9 mouse cellular contexts compared by ENCODE assay signal in the genomic region with DNA sequence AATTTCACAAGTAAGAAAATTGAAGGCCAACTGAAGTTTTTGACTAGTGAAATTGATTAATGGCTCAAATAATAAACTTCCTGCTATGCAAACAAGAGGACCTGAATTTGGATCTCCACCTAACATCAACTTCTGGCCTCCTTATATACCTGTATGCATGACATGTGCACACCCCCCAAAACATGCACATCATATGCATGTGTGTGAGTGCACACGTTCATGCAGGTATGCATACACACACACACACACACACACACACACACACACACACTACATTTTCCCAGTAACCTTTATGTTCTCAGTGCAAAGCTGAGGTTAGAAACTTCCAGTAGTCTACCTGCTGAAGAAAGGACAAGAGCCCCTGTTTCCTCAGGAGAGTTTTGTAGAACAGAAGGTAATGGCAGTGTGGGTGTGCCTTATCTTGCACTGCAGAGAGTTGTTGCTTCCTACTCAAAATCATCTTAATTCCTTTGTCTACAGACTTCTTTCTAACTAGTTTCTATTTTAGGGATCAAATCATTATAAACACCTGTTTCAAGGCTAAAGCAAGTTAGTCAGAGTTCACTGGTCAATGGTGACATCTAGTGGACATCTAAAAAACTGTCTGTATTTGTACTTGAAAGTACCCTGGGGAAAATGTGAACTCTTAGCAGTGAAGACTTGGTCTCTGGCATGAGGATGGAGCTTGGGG.
DNase-seq lines count a peak whose midpoint lies in the region; ATAC-seq and TF ChIP-seq lines count a peak whose summit lies in the region.
"Had no signal": no experiment of that assay in that cellular context is flagged by ENCODE, and none has a peak within 500 bp of the region (broad histone marks: within the 10 kb centered on the region; RNA-seq: fewer than 3 reads in every experiment).

No protein-coding gene starts in this region.

- ATAC-seq in kidney, postnatal 0 days (replicated peaks; ENCODE audit: low FRiP score, low read depth), result no peak
- 0 out of 2 replicates have a peak, but pooled peaks have one; percentile 35 for ATAC-seq in hindbrain, postnatal 0 days

- no peak overlapping the region for H3K4me2 ChIP-seq in kidney, postnatal 0 days (ENCODE audit: low read length)
- H3K4me2 ChIP-seq in hindbrain, postnatal 0 days (ENCODE audit: low read depth, low read length), result no peak overlapping the region
- H3K4me2 ChIP-seq: liver, embryonic 15.5 days had no signal

- peak; percentile 80 for DNase-seq in kidney, postnatal 0 days (ENCODE audit: low spot score)
- no peak for DNase-seq in kidney, postnatal 10 days
- peak; percentile 74 for DNase-seq in ES-CJ7 (ENCODE audit: low read depth, low spot score)
- peak; percentile 44 for DNase-seq in cerebellum, adult 8-10 months
- DNase-seq in hindbrain, postnatal 0 days (ENCODE audit: low spot score), result peak; percentile 91
- DNase-seq in retina, adult 2 months (ENCODE audit: low read depth, low spot score), result peak; percentile 18
- DNase-seq in adrenal gland, postnatal 10 days, result no peak
- no peak for DNase-seq in right cerebral cortex, postnatal 14 days

- H3K9ac ChIP-seq in kidney, postnatal 0 days (ENCODE audit: low read depth, low read length), result no peak overlapping the region
- no peak overlapping the region for H3K9ac ChIP-seq in hindbrain, postnatal 0 days (replicated peaks; ENCODE audit: low read length)
- H3K9ac ChIP-seq: liver, embryonic 15.5 days had no signal

- no peak overlapping the region for H3K27ac ChIP-seq in kidney, postnatal 0 days
- no peak overlapping the region for H3K27ac ChIP-seq in hindbrain, postnatal 0 days
- H3K27ac ChIP-seq: liver, embryonic 15.5 days had no signal

- no peaks in the 10 kb centered on the region for H3K36me3 ChIP-seq in kidney, postnatal 0 days (ENCODE audit: insufficient read depth, low read length)
- no peaks in the 10 kb centered on the region for H3K36me3 ChIP-seq in hindbrain, postnatal 0 days (ENCODE audit: insufficient read depth, low read length)
- H3K36me3 ChIP-seq: liver, embryonic 15.5 days had no signal

- no peaks in the 10 kb centered on the region for H3K9me3 ChIP-seq in kidney, postnatal 0 days (replicated peaks; ENCODE audit: low read length)
- no peaks in the 10 kb centered on the region for H3K9me3 ChIP-seq in hindbrain, postnatal 0 days (ENCODE audit: low read length)
- H3K9me3 ChIP-seq: liver, embryonic 15.5 days had no signal

- peak; percentile 77 for TF ChIP-seq CTCF in kidney, postnatal 0 days (IDR thresholded peaks at IDR 0.05; ENCODE audit: low read depth)
- peak; percentile 74 for TF ChIP-seq CTCF in hindbrain, postnatal 0 days (IDR thresholded peaks at IDR 0.05; ENCODE audit: low read depth)

- no peaks in the 10 kb centered on the region for H3K27me3 ChIP-seq in kidney, postnatal 0 days (ENCODE audit: insufficient read depth, low read length)
- H3K27me3 ChIP-seq in hindbrain, postnatal 0 days (ENCODE audit: insufficient read depth, low read length), result no peaks in the 10 kb centered on the region
- H3K27me3 ChIP-seq: liver, embryonic 15.5 days had no signal

- no peak overlapping the region for H3K4me3 ChIP-seq in kidney, postnatal 0 days (replicated peaks; ENCODE audit: low read depth, low read length)
- H3K4me3 ChIP-seq in hindbrain, postnatal 0 days (ENCODE audit: low read length), result no peak overlapping the region
- H3K4me3 ChIP-seq: liver, embryonic 15.5 days had no signal

- H3K4me1 ChIP-seq in kidney, postnatal 0 days (replicated peaks; ENCODE audit: insufficient read depth, low read length), result no peaks in the 10 kb centered on the region
- no peaks in the 10 kb centered on the region for H3K4me1 ChIP-seq in hindbrain, postnatal 0 days (ENCODE audit: insufficient read depth, low read length)
- H3K4me1 ChIP-seq: liver, embryonic 15.5 days had no signal

- 75% methylated on average over 1 of the region's 1 CpGs for WGBS in kidney, postnatal 0 days
- WGBS in hindbrain, postnatal 0 days, result 92% methylated on average over 1 of the region's 1 CpGs

Comparison
In these comparisons a context has a peak if more than half of its experiments do, and no peak if none do; other contexts are left out.
1. DNase-seq: peak in kidney, postnatal 0 days (single experiment), ES-CJ7 (single experiment), cerebellum, adult 8-10 months (single experiment), hindbrain, postnatal 0 days (single experiment) and retina, adult 2 months (single experiment); none in kidney, postnatal 10 days (single experiment), adrenal gland, postnatal 10 days (single experiment) and right cerebral cortex, postnatal 14 days (single experiment).